Mouse (Mus musculus) liver, postnatal 0 days (tissue): ENCODE measurements around the gene Ccdc130.

Source experiments
- CTCF ChIP-seq: sonication (generic); IDR thresholded peaks from 2 replicates; pipeline ENCODE4 v1.5.1; 2016; ENCODE audit warnings: antibody characterized with exemption, low read depth
- EP300 ChIP-seq: IDR thresholded peaks from 2 replicates; pipeline ENCODE4 v1.6.1; 2016; ENCODE audit warnings: antibody characterized with exemption, low read depth, mild to moderate bottlenecking

- TF ChIP-seq CTCF (no peak), EP300 (no peak)
Observed at GRCm38 (mm10) chr8:84235746-84236409, 34.3 kb downstream of the Ccdc130 start.
